Mouse (Mus musculus): Measurements from ENCODE around the gene Bok.

- TF ChIP-seq CTCF (IDR thresholded peaks at IDR 0.05 in 2 of 3, conservative IDR thresholded peaks at IDR 0.05 in 1 of 3; ENCODE audit: control insufficient read depth in 1 of 3, insufficient read depth in 1 of 3, low read depth in 2 of 3, low read length in 3 of 3, poor library complexity in 1 of 3, severe bottlenecking in 1 of 3) (no peak), ETS1 (IDR thresholded peaks at IDR 0.05; ENCODE audit: low read depth, low read length) (no peak), POLR2AphosphoS2 (IDR thresholded peaks at IDR 0.05; ENCODE audit: low read length) (no peak), POLR2A (IDR thresholded peaks at IDR 0.05; ENCODE audit: control insufficient read depth in 1 of 2, insufficient read depth in 1 of 2, low read depth in 1 of 2, low read length in 2 of 2, poor library complexity in 1 of 2) (no peak), UBTF (IDR thresholded peaks at IDR 0.05; ENCODE audit: borderline replicate concordance, insufficient read depth, low read depth, low read length) (no peak), USF2 (IDR thresholded peaks at IDR 0.05; ENCODE audit: borderline replicate concordance in 1 of 2, insufficient read depth in 1 of 2, low read depth in 1 of 2, low read length in 2 of 2) (no peak), ZMIZ1 (IDR thresholded peaks at IDR 0.05; ENCODE audit: low read depth, low read length) (no peak), ZKSCAN1 (IDR thresholded peaks at IDR 0.05; ENCODE audit: low read depth, low read length) (no peak), MAZ (IDR thresholded peaks at IDR 0.05; ENCODE audit: low read depth, low read length) (no peak), BHLHE40 (IDR thresholded peaks at IDR 0.05; ENCODE audit: borderline replicate concordance, low read depth, low read length) (no peak), EP300 (IDR thresholded peaks at IDR 0.05; ENCODE audit: low read depth in 1 of 2, low read length in 2 of 2) (no peak)
These were observed 55.2 kb downstream of the Bok start for GRCm38 (mm10) chr1:93740671-93741070.

Measured in MEL (cell line).